Mouse (Mus musculus): ENCODE data around the gene Notch3. TPM values are rescaled to one million over a fixed set of nuclear protein-coding genes. Genes with fewer than 3 reads are reported as not detected.

Notch3 gene
- polyA plus RNA-seq (2015; fragmentation: Illumina TruSeq; extraction: RNeasy Lipid Tissue Mini Kit (QIAGEN cat#74804); ENCODE audit: low read depth, low replicate concordance): 4.6 TPM

GRCm38 (mm10) chr17:32166687-32167086, at the start of gene Notch3:
Gene Notch3, minus strand, starts transcription at chr17:32166852.

GRCm38 (mm10) chr17:32188863-32189636, 22.4 kb upstream of the Notch3 start, which contains the start of gene Ephx3:
Gene Ephx3, minus strand, starts transcription at chr17:32189549.

Other genes with a start within 250 kb of the Notch3 start
- gene Rrp1b, start 130.8 kb downstream of the Notch3 start, polyA plus RNA-seq (2015; fragmentation: Illumina TruSeq; extraction: RNeasy Lipid Tissue Mini Kit (QIAGEN cat#74804); ENCODE audit: low read depth, low replicate concordance): 11.1 TPM
- 0.62 TPM for gene Hsf2bp, start 130.5 kb downstream of the Notch3 start, polyA plus RNA-seq (2015; fragmentation: Illumina TruSeq; extraction: RNeasy Lipid Tissue Mini Kit (QIAGEN cat#74804); ENCODE audit: low read depth, low replicate concordance)
- 0.58 TPM for gene Ephx3, start 22.7 kb upstream of the Notch3 start, polyA plus RNA-seq (2015; fragmentation: Illumina TruSeq; extraction: RNeasy Lipid Tissue Mini Kit (QIAGEN cat#74804); ENCODE audit: low read depth, low replicate concordance)
- 49.3 TPM for gene Brd4, start 117.9 kb upstream of the Notch3 start, polyA plus RNA-seq (2015; fragmentation: Illumina TruSeq; extraction: RNeasy Lipid Tissue Mini Kit (QIAGEN cat#74804); ENCODE audit: low read depth, low replicate concordance)
- 65.8 TPM for gene Akap8, start 154.4 kb upstream of the Notch3 start, polyA plus RNA-seq (2015; fragmentation: Illumina TruSeq; extraction: RNeasy Lipid Tissue Mini Kit (QIAGEN cat#74804); ENCODE audit: low read depth, low replicate concordance)
- 154 TPM for gene Akap8l, start 183.8 kb upstream of the Notch3 start, polyA plus RNA-seq (2015; fragmentation: Illumina TruSeq; extraction: RNeasy Lipid Tissue Mini Kit (QIAGEN cat#74804); ENCODE audit: low read depth, low replicate concordance)
- 24.6 TPM for gene Wiz, start 222.6 kb upstream of the Notch3 start, polyA plus RNA-seq (2015; fragmentation: Illumina TruSeq; extraction: RNeasy Lipid Tissue Mini Kit (QIAGEN cat#74804); ENCODE audit: low read depth, low replicate concordance)
- 3.5 TPM for gene Rasal3, start 236.7 kb upstream of the Notch3 start, polyA plus RNA-seq (2015; fragmentation: Illumina TruSeq; extraction: RNeasy Lipid Tissue Mini Kit (QIAGEN cat#74804); ENCODE audit: low read depth, low replicate concordance)